Mouse (Mus musculus) cerebellum, postnatal 25 days (tissue): Measurements from ENCODE around the gene Nr5a1.

Experiments used
- DNase-seq, 2 experiments: peaks; one replicate each; pipeline ENCODE4 v3.0.0; 2021; ENCODE audit warnings: mixed read lengths in 2 of 2

Gene Nr5a1

DNA sequence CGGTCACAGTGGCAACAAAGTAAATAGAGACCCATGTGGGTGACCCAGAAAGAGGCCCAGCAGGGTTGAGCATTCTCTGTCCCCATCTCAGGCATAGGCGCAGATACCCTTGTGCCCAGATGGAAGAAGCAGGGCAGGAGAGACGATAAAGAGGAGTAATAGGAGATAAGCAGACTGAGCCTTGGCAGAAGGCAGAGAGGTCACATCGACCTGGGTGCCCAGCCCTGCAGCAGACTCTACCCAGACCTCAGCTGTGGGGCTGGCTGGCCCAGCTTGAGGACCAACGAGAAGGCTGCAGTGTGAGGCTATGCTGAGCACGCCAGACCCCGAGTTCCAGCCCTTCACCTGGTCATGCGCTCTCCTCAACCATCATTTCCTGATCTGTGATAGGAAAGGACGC lies 10.0 kb downstream of the Nr5a1 start:
- DNase-seq, result no peak

DNA sequence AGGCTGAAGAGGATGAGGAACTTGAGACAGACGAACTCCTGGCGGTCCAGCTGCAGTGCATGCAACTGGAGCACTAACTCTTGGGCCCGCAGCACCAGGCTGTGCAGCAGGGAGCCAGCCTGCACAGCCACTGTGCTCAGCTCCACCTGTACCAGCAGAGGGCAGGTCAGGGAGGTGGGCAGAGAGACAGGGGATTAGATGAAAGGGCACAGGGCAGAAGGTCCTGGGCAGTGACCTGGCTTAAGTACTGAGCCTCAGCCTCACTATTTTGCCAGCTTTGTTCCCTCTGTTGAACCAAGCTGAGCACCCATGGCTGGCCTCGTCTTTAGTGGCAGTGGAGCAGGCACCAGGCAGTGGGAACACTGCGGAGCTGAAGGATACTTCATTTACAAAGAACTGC lies 14.2 kb downstream of the Nr5a1 start:
- no peak for DNase-seq

DNA sequence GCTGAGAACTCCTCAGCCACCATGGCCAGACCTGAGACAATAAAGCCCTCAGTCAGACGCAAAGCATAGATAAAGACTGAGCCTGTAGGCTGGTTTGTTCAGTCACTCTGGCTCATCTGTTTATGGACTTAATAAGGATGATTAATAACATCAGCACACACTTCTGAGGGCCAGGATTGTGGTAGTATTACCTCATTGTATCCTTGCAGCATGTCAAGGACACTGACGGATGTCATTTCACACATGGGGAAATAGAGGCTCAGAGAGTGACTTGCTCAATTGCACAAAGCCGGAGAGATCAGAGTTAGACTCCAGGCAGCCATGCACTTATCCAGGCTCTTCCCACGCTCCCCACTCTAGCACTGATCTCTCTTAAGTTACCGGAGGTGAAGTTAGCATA lies 15.7 kb downstream of the Nr5a1 start:
- no peak for DNase-seq

DNA sequence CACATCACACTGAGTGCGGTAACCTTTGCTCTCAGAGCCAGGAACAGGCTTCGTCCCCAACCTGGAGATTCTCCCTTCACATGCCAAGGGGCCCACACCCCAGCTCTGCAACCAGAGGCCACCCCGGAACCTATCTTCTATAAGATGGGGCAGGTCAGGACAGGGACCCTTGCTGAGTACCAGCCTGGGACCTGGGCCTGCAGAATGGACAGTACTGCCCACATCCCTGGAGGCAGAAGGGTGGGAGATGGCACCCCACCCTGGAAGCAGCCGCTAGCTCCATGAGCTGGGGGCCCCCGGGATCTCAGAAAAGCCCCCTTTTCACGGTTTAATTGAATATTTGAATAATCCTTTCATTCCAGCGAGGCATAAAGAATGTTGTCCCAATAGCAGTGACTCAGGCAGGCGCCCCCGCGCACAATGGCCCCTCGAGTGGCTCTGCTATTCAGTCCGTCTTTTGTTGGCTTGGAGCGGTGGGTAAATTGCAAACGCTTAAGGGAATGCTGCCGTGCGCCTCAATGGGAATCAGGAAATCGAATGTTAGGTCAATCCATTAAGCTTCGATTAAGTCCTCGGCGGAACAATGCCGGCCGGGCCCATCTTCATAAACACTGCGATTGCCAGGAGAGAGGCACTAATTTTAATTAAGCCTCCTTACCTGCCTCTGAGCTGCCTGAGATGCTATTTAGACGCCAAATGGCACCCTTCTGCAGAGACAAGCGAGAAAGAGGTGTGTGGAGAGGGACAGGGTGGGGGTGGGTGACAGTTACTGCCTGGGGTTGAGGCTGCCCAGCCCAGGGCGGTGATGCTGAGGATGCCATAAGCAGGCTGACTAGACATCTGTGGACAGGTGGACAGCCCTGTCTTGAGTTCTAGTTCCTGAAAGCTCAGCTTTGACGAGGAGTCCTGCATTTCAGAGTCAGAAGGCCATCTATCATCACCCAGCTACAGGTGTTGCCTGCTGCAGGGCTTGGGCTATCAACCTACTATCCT lies 16.9 kb downstream of the Nr5a1 start:
- no peak for DNase-seq

DNA sequence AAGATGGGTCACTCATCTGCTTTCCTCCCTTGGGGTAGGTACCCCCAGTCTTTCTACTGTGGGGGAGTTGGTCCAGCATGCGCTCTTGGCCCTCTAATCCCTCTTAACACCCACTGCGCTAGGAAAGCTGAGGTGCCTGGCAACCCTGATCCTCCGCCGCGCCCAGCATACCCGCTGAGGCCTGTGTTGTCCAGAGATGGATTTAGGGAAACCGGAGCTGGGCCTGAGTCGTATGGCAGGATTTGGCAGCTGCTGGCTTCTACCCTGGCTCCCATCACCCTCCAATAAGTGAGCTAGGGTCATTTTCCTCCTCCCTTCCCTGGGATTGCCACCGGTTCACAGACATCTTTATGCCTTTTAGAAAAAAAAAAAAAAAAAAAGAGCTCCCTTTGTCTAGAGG lies 18.6 kb downstream of the Nr5a1 start:
- no peak for DNase-seq

- peak; percentile 66 to 78 for DNase-seq
These were observed 22.8 kb downstream of the Nr5a1 start for GRCm38 (mm10) chr2:38691542-38691941.

DNA sequence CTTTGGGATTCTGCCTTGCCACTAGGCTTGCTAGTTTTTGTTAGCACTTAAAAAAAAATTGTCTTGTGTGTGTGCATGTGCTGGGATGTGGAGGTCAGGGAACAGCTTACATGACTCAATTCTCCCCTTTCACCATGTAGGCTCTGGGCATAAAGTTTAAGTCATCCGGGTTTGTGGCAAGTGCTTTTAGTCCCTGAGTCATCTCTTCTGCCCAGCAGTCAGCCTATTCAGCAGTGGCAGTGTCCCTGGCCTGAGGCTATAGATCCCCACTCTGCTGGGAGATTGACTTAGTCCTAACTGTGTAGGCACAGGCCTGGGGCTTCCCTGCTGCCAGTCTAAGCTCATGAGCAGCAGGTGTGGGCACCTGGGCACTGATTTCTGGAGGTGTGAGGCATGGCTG lies 24.5 kb downstream of the Nr5a1 start:
- no peak for DNase-seq

GRCm38 (mm10) chr2:38688791-38689520 lies 25.4 kb downstream of the Nr5a1 start:
- peak; percentile 53 to 67 for DNase-seq

- no peak for DNase-seq
These were observed 28.6 kb downstream of the Nr5a1 start for GRCm38 (mm10) chr2:38685746-38686145.

DNA sequence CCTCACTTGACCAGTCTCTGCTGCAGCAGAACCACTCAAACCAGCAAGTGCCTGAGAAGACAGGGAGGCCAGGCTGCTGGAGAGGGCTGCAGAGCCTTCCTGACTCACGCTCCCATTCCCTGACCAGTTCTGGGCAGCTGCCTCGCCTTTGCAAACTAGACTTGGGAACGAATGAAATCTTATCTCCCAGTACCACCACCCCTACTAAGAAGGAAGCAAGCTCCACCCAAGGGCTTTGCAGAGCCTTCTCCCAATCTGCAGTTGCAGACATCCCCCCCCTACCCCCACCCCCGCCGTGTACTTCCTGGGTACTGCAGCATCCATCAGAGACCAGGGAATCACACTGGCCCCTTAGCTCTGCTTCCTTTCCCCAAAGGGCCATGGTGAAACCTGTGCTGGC lies 31.3 kb downstream of the Nr5a1 start:
- DNase-seq, result no peak

DNA sequence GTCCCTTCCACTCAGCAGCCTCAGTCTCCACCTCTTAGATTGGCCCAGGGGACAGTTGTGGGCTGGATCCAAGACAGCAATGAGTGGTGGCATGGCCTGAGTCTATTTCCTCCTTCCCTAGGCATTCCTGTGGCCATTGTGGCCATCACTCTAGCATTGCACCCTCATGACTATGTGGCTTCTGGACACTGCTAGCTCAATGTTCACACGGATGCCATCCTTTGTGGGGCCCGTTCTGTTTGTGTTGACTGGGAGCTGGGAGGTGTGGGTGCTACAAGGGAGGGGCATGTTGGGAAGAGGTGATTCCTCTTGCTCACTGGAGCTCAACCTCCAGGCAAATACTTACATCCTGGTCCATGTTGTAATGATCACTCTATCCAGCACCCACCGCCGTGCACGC lies 32.1 kb downstream of the Nr5a1 start:
- DNase-seq, result no peak

GRCm38 (mm10) chr2:38678947-38679346 lies 35.4 kb downstream of the Nr5a1 start:
- no peak for DNase-seq

GRCm38 (mm10) chr2:38675366-38675969 lies 38.9 kb downstream of the Nr5a1 start:
- peak; percentile 47 to 57 for DNase-seq

GRCm38 (mm10) chr2:38672496-38672895 lies 41.8 kb downstream of the Nr5a1 start:
- no peak for DNase-seq

DNA sequence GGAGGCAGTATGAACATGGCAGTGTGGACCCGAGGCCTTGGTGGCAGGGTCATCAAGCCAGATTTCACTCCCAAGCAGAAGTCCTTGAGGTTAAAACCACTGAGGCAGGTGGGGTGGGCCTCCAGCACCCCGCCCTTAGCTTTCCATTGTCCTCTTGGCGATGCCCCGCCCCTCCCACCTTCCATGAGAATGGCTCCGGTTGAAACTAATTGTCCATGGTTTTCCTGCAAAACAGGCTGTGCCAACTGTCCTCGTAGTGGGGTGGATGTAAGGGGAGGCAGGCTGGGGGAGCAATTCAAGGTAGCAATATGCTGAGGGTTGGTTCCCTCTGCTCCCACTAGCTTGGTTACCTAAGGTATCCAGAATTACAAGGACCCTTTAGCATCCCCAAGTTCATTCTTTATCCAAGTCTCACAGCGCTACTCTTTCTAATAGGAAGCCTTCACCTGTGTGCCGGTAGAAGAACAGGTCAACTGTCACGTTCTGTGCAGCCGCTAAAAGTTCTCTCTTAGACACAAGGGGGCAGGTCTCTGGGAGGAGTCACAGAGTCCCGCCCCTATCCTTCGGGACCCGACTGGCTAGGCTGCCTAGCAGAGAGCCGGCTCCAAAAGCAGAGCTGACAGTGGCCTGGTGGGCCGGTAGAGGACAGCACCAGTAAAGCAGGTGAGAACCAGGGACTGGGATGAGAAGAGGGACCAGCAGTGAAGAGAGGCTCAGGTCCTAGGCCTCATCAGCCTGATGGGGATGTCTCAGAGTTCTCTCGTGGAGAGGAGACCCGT lies 45.4 kb downstream of the Nr5a1 start:
- DNase-seq, result no peak

- DNase-seq, result no peak
These were observed 52.9 kb downstream of the Nr5a1 start for GRCm38 (mm10) chr2:38661398-38661797.

DNA sequence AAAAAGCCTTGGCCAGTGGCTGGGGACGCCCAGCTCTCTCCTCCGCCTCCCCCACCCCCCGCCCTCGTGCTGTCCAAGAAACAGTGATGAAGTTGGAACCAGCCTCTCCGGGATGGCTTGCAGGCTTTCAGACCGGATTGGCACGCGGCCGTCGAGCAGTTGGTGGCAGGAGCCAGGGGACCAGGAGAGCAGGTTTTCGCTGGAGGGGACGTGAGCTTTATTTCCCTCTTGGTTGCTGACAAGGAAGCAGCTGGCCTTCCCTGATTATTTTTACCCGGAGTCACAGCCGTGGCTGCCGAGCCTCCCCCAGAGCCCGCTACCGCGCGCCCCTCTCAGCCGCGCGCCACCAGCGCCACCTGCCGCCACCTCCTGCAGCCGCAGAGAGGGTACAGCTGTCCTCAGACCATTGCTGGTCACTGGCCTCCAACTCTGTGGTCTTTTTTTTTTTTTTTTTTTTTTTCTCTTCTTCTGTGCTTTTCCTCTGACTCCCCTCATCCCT lies 56.0 kb downstream of the Nr5a1 start:
- peak; percentile 86 to 90 for DNase-seq

GRCm38 (mm10) chr2:38653694-38654093 lies 60.6 kb downstream of the Nr5a1 start:
- no peak for DNase-seq

DNA sequence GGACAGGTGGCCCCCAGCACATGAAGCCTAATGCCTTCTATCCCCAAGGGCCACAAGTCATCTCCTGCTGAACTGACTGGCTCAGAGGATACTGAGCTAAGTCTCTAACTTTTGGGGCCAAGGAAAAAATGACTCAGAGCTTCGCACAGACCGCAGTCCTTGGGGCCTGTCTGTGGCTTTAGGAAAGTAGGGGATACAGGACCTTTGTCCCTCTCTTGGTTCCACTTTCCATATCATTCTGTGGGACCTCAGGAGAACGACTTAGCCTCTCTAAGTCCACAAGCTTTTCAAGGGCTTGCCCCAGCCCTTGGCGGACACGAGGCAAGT lies 61.1 kb downstream of the Nr5a1 start:
- DNase-seq, result no peak

GRCm38 (mm10) chr2:38652565-38653292 lies 61.6 kb downstream of the Nr5a1 start:
- peak; percentile 54 to 66 for DNase-seq

DNA sequence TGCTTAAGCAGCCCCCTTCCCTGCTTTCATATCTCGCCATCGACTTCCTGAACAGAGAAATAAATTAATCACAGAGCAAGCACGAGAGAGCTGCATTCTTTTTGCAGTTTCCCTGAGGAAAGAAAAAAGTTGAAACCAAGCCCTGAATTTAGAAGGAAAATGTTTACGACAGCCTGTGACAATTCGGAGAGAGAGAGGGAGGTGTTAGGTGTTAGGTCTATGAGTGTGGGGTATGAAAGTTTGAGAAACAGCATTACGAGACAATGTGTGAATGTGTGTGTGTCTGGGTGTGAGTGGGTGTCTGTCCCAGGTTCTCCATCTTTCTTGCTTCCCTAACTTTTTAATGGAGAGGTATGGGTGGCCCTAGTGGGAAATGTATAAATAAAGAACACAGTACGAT lies 62.2 kb downstream of the Nr5a1 start:
- DNase-seq, result no peak

DNA sequence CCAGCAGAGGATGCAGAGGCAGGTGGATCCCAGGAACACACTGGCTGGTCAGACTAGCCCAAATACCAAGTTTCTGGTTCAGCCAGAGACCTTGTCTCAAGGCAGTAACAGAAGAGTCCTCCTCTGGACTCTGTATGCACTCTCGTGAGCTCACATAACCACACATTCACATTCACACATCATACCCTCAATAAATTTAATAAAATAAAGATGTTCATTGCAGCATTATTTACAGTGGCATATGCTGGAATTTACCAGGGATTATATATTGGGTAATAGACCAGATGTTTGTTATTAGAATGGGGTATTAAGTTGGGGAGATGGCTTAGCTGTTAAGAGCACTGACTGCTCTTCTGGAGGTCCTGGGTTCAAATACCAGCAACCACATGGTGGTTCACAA lies 64.0 kb downstream of the Nr5a1 start:
- DNase-seq, result no peak
